Mouse (Mus musculus): Measurements from ENCODE around the gene Ctdspl2. TPM values are rescaled to one million over a fixed set of nuclear protein-coding genes. Genes with fewer than 3 reads are reported as not detected.
"Not testable (repeated sequence)": the region's sequence is repeated elsewhere in the genome, so short reads cannot be mapped to it uniquely, and the experiment has no call there.

Ctdspl2 gene
- polyA plus RNA-seq (2016; fragmentation: Nextera tagmentation; extraction: Ambion mirVana) = 41.5 and 49.3 TPM in 2 replicates

GRCm38 (mm10) chr2:121955765-121956223 is at the start of gene Ctdspl2, which contains the start of gene Mageb3:
Gene Ctdspl2, plus strand, starts transcription at chr2:121956001.
Gene Mageb3, minus strand, starts transcription at chr2:121956092.
- WGBS = under 1% methylated on average over 47 of the region's 48 CpGs
- no peaks in the 10 kb centered on the region for H3K9me3 ChIP-seq
- no peaks in the 10 kb centered on the region for H3K27me3 ChIP-seq (ENCODE audit: insufficient read depth, poor library complexity, severe bottlenecking)
- DNase-seq (ENCODE audit: low spot score) = peak; percentile 98
- H3K27ac ChIP-seq = peak within 1 kb of the TSS; percentile 97
- peaks cover 12% of the 10 kb centered on the region; the same call in 1 of the 2 replicates for H3K4me1 ChIP-seq
- peak within 1 kb of the TSS; percentile 96 for H3K4me3 ChIP-seq
- peaks cover 11% of the 10 kb centered on the region for H3K36me3 ChIP-seq

DNA sequence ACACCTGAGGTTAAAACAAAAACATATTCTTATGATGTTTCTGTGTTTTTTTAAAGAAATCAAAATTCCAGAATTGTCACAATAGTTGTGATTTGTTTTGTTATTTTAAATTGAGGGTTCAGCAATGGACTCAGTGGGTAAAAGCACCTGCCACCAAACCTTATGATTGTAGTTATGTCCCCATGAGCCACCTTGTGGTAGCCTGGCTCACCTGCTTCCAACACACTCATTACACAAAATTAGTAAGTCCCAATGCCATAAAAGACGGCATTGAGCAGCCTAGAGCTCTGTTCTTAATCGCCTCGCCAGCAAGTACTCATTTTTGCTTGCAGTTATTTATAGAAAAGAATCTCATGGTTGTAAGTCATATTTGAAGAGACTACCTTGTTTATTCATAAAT is 45.8 kb upstream of the Ctdspl2 start:
- Histone ChIP-seq H3K4me1 (no peaks in the 10 kb centered on the region), H3K27ac (no peak overlapping the region), H3K4me3 (no peak overlapping the region), H3K9me3 (no peaks in the 10 kb centered on the region), H3K36me3 (peaks cover 34% of the 10 kb centered on the region), H3K27me3 (ENCODE audit: insufficient read depth, poor library complexity, severe bottlenecking) (no peaks in the 10 kb centered on the region)
- 86% methylated on average over 3 of the region's 3 CpGs for WGBS
- DNase-seq (ENCODE audit: low spot score) = no peak

DNA sequence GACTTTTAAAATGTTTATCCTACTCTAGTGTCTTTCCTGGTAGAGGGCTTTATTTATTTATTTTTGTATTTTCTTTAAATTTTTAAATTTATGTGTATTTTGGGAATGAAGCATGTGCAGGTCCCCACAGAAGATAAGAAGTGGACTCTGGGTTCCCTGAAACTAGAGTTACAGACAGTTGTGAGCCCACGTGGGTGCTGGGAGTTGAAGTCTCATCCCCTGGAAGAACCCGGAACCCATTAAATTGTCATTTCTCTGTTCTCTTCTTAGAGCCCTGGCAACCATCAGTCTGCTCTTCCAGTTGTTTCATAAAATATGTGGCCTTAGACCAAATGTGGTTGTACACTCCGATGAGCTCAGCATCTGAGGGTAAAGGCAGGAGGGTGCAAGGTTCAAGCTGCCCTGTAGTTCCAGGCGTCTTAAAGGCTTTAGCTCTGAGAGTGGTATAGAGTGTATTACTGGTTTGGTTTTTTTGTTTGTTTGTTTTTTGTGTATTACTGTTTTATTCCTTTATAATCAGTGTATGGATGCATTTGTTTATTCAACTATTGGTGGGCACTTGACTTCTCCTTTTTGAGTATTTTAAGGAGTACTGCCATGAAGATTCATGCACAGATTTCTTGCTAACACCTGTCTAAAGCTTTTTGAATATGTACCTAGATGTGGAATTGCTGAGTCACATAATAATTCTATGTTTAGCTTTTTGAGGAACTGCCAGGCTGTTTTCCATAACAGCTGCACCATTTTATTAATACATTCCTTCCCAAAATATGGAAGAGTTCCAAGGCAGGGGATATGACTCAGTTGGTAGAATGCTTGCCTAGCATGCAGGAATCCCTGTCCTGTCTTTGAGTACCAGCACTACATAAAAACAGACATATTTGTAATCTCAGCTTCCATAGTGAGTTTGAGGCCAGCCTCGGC is 39.5 kb upstream of the Ctdspl2 start:
- 87% methylated on average over 5 of the region's 5 CpGs for WGBS
- Histone ChIP-seq H3K9me3 (no peaks in the 10 kb centered on the region), H3K4me3 (no peak overlapping the region), H3K27ac (no peak overlapping the region), H3K36me3 (peaks cover 20% of the 10 kb centered on the region), H3K27me3 (ENCODE audit: insufficient read depth, poor library complexity, severe bottlenecking) (no peaks in the 10 kb centered on the region), H3K4me1 (no peaks in the 10 kb centered on the region)
- DNase-seq (ENCODE audit: low spot score) = no peak

- H3K36me3 ChIP-seq = not testable (repeated sequence)
- WGBS = 69% methylated on average over 2 of the region's 2 CpGs
Measured at GRCm38 (mm10) chr2:121937624-121938023, 18.2 kb upstream of the Ctdspl2 start.

DNA sequence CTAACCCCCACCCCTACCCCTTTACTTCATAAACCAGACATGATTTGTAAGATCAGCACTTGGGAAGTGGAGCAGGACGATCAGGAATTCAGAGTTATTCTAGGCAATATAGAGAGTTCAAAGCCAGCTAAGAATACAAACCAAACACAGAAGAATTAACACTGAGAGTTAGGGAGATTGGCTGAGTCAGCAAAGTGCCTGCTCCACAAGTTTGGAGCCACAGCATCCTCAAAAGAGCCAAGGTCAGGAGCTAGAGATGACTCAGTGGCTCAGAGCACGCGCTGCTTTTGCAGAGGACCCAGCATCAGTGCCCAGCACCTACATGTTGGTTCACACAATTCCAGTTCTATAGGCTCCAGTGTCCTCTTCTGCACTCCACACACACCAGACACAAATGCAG is 12.4 kb upstream of the Ctdspl2 start:
- no peak overlapping the region for H3K4me3 ChIP-seq
- no peaks in the 10 kb centered on the region for H3K36me3 ChIP-seq
- WGBS = 77% methylated on average over 3 of the region's 3 CpGs
- no peaks in the 10 kb centered on the region for H3K27me3 ChIP-seq (ENCODE audit: insufficient read depth, poor library complexity, severe bottlenecking)
- no peak overlapping the region for H3K27ac ChIP-seq
- no peaks in the 10 kb centered on the region for H3K9me3 ChIP-seq
- no peak for DNase-seq (ENCODE audit: low spot score)
- no peaks in the 10 kb centered on the region for H3K4me1 ChIP-seq

More at GRCm38 (mm10) chr2:121937624-121938023, 18.2 kb upstream of the Ctdspl2 start:
- H3K4me3 ChIP-seq; H3K27me3 ChIP-seq (ENCODE audit: insufficient read depth, poor library complexity, severe bottlenecking); DNase-seq (ENCODE audit: low spot score); H3K4me1 ChIP-seq; H3K9me3 ChIP-seq; H3K27ac ChIP-seq: not testable (repeated sequence)

GRCm38 (mm10) chr2:121954971-121955656 is 687 bp upstream of the Ctdspl2 start:
- H3K36me3 ChIP-seq = peaks cover 4% of the 10 kb centered on the region
- H3K27me3 ChIP-seq (ENCODE audit: insufficient read depth, poor library complexity, severe bottlenecking) = no peaks in the 10 kb centered on the region
- peaks cover 12% of the 10 kb centered on the region; the same call in 1 of the 2 replicates for H3K4me1 ChIP-seq
- DNase-seq (ENCODE audit: low spot score) = no peak
- H3K4me3 ChIP-seq = peak overlapping the region; percentile 96
- no peaks in the 10 kb centered on the region for H3K9me3 ChIP-seq
- WGBS = 15% methylated on average over 10 of the region's 10 CpGs
- peak overlapping the region; percentile 97 for H3K27ac ChIP-seq

GRCm38 (mm10) chr2:121956224-121957018 is 620 bp downstream of the Ctdspl2 start:
- peak; percentile 95 for DNase-seq (ENCODE audit: low spot score)
- Histone ChIP-seq H3K27ac (peak overlapping the region; percentile 97), H3K27me3 (ENCODE audit: insufficient read depth, poor library complexity, severe bottlenecking) (no peaks in the 10 kb centered on the region), H3K36me3 (peaks cover 16% of the 10 kb centered on the region), H3K9me3 (no peaks in the 10 kb centered on the region), H3K4me3 (peak overlapping the region; percentile 96), H3K4me1 (peaks cover 12% of the 10 kb centered on the region; the same call in 1 of the 2 replicates)
- under 1% methylated on average over 47 of the region's 47 CpGs for WGBS

DNA sequence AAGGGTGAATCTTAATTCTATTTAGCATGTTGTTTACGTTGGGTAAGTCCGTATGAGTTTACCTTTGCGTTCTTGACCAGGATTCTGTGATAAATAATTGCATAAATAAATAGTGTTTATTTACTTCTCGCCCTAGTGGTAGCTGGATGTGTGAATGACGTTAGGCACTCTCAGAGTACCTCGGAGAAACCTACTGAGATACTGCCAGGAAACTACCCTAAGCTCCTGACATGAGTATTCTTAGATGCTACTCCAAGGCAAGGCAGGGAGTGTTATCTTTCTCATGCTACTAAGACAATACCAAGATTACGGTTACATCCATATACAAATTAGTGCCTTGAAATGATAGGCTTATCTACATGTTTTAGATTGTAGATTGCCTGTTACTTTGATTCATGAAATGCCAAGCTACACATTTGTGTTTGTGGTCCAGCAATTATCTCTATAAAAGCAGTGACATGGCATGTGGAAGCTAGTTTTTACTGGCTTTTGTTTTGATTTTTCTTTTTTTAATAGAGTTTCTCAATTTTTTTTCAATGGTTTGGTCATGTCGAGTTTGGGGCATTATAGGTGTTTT is 1.5 kb downstream of the Ctdspl2 start:
- no peak for DNase-seq (ENCODE audit: low spot score)
- 7% methylated on average over 8 of the region's 8 CpGs for WGBS
- Histone ChIP-seq H3K27me3 (ENCODE audit: insufficient read depth, poor library complexity, severe bottlenecking) (no peaks in the 10 kb centered on the region), H3K36me3 (peaks cover 23% of the 10 kb centered on the region), H3K4me1 (peaks cover 12% of the 10 kb centered on the region; the same call in 1 of the 2 replicates), H3K9me3 (no peaks in the 10 kb centered on the region), H3K27ac (peak overlapping the region; percentile 97; the same call in 1 of the 2 replicates), H3K4me3 (peak overlapping the region; percentile 96)

DNA sequence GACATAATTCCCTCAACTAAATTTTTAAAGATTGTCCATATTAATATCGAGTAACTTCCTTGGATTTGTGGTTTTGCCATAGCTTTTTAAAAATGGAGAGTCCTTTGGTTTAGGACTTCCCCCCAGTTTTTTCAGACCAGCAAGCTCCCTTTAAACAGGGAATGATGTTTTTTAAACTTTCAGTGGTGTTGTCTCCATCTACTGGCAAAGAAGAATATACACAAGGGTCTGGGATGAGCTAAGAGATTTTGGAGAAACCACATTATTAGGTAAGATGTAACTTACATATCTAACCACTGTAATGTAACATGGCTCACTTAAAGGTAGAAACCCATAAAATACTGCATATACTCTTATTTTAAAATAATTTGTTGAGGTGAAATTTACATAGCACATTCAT is 39.9 kb downstream of the Ctdspl2 start:
- WGBS = 92% methylated on average over 1 of the region's 1 CpGs
- H3K9me3 ChIP-seq = no peaks in the 10 kb centered on the region
- no peaks in the 10 kb centered on the region for H3K27me3 ChIP-seq (ENCODE audit: insufficient read depth, poor library complexity, severe bottlenecking)
- peaks cover 67% of the 10 kb centered on the region for H3K36me3 ChIP-seq
- no peak for DNase-seq (ENCODE audit: low spot score)
- H3K4me3 ChIP-seq = no peak overlapping the region
- no peak overlapping the region for H3K27ac ChIP-seq
- H3K4me1 ChIP-seq = no peaks in the 10 kb centered on the region

DNA sequence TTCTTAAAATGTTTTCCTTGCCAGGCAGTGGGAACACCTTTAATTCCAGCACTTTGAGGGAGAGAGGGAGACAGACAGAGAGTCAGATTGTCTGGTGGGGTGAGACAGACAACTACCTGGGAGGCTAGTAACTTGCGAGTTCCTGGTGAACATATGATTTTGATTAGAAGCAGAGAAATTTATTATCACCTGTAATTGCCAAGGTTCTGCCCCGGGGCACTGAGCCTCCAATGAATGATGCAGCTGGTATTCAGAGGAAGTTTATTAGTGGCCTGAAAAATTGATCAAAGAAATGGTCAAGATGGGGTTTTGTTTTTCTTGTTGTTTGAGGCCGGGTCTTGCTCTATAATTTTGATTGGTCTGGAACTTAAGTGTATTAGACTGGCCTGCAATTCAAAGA is 53.0 kb downstream of the Ctdspl2 start:
- no peaks in the 10 kb centered on the region for H3K4me1 ChIP-seq
- H3K4me3 ChIP-seq = no peak overlapping the region
- no peak overlapping the region for H3K27ac ChIP-seq
- 89% methylated on average over 3 of the region's 3 CpGs for WGBS
- peaks cover 60% of the 10 kb centered on the region for H3K36me3 ChIP-seq
- no peaks in the 10 kb centered on the region for H3K27me3 ChIP-seq (ENCODE audit: insufficient read depth, poor library complexity, severe bottlenecking)
- DNase-seq (ENCODE audit: low spot score) = no peak
- H3K9me3 ChIP-seq = no peaks in the 10 kb centered on the region

- peaks cover 47% of the 10 kb centered on the region for H3K36me3 ChIP-seq
- no peak overlapping the region for H3K27ac ChIP-seq
- 90% methylated on average over 7 of the region's 7 CpGs for WGBS
- no peaks in the 10 kb centered on the region for H3K4me1 ChIP-seq
- DNase-seq (ENCODE audit: low spot score) = no peak
- H3K27me3 ChIP-seq (ENCODE audit: insufficient read depth, poor library complexity, severe bottlenecking) = no peaks in the 10 kb centered on the region
- no peaks in the 10 kb centered on the region for H3K9me3 ChIP-seq
- no peak overlapping the region for H3K4me3 ChIP-seq
Measured at GRCm38 (mm10) chr2:122011441-122011840, 55.6 kb downstream of the Ctdspl2 start.

DNA sequence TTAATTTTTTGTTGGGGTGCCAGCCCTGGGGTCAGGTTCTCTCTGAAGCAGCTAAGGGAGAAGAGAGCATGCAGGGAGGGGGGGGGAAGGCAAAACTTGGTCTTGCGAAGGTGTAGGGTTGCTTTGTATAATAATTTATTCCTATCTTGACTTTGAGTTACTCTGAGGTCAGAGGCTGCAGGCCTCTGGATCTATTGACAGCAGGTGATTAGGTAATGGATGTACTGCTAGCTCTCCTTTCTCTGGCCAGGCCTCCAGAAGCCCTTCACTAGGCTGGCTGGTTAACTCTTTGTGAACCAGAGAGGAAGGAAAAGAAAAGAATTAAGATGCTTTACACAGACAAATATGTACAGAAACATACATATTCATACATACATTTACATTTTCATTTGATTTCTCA is 62.9 kb downstream of the Ctdspl2 start:
- H3K27ac ChIP-seq = no peak overlapping the region

More for the DNA sequence above, 62.9 kb downstream of the Ctdspl2 start:
- Histone ChIP-seq H3K9me3 (no peaks in the 10 kb centered on the region), H3K36me3 (peaks cover 8% of the 10 kb centered on the region; the same call in 1 of the 2 replicates), H3K4me3 (no peak overlapping the region), H3K27me3 (ENCODE audit: insufficient read depth, poor library complexity, severe bottlenecking) (no peaks in the 10 kb centered on the region), H3K4me1 (no peaks in the 10 kb centered on the region)
- WGBS = 46% methylated on average over 1 of the region's 1 CpGs
- DNase-seq (ENCODE audit: low spot score) = no peak
